Mouse (Mus musculus) liver, embryonic 13.5 days (tissue): ENCODE results near the gene Dnah9. TPM values are rescaled to one million over a fixed set of nuclear protein-coding genes. Genes with fewer than 3 reads are reported as not detected.

Experiments used
- ATAC-seq: fragments of 200-750 bp; cut with Nextera tagmentation; 2 replicates; pipeline ENCODE4 v1.8.0; 2017; ENCODE audit warnings: low read depth, mild to moderate bottlenecking, moderate number of reproducible peaks, moderate library complexity
- DNase-seq: peaks from one replicate; pipeline ENCODE4 v3.0.0; 2022
- H3K27ac ChIP-seq: fragments of 300-500 bp; sonication (generic); 2 replicates; pipeline ENCODE4 v1.5.1; 2015; ENCODE audit warnings: moderate library complexity, mild to moderate bottlenecking, inconsistent platforms
- H3K27me3 ChIP-seq: fragments of 300-500 bp; sonication (generic); 2 replicates; pipeline ENCODE4 v1.6.1; 2015; ENCODE audit warnings: mild to moderate bottlenecking, inconsistent platforms
- H3K36me3 ChIP-seq: fragments of 300-500 bp; sonication (generic); 2 replicates; pipeline ENCODE4 v1.6.1; 2015; ENCODE audit warnings: mild to moderate bottlenecking, inconsistent platforms
- H3K4me1 ChIP-seq: fragments of 300-500 bp; sonication (generic); replicated peaks from 2 replicates; pipeline ENCODE4 v1.6.1; 2015; ENCODE audit warnings: inconsistent platforms
- H3K4me2 ChIP-seq: fragments of 300-500 bp; sonication (generic); 2 replicates; pipeline ENCODE4 v1.6.1; 2015; ENCODE audit warnings: inconsistent platforms, mild to moderate bottlenecking, moderate library complexity
- H3K4me3 ChIP-seq: fragments of 300-500 bp; sonication (generic); replicated peaks from 2 replicates; pipeline ENCODE4 v1.5.1; 2015; ENCODE audit warnings: mild to moderate bottlenecking, inconsistent platforms
- H3K9ac ChIP-seq: fragments of 300-500 bp; sonication (generic); 2 replicates; pipeline ENCODE4 v1.6.1; 2015; ENCODE audit warnings: mild to moderate bottlenecking, inconsistent platforms
- H3K9me3 ChIP-seq: fragments of 300-500 bp; sonication (generic); replicated peaks from 2 replicates; pipeline ENCODE4 v1.6.1; 2016; ENCODE audit warnings: inconsistent platforms
- WGBS: fragments of 180-500 bp; shearing (Covaris S2); methylation state at CpG from one replicate; pipeline ENCODE4 v1.1.7; 2015; ENCODE audit not compliant: insufficient replicate concordance; 5-methylcytosine and 5-hydroxymethylcytosine counted together
- polyA plus RNA-seq: library from polyadenylated mRNA; unstranded; fragments of >200 nt; fragmentation: Nextera tagmentation; extraction: Ambion mirVana; gene quantifications from 2 replicates; pipeline ENCODE4 v1.2.1, GENCODE M21; 2015

Gene Dnah9
- polyA plus RNA-seq, 1 experiment from 2014 or later, result not detected

DNA sequence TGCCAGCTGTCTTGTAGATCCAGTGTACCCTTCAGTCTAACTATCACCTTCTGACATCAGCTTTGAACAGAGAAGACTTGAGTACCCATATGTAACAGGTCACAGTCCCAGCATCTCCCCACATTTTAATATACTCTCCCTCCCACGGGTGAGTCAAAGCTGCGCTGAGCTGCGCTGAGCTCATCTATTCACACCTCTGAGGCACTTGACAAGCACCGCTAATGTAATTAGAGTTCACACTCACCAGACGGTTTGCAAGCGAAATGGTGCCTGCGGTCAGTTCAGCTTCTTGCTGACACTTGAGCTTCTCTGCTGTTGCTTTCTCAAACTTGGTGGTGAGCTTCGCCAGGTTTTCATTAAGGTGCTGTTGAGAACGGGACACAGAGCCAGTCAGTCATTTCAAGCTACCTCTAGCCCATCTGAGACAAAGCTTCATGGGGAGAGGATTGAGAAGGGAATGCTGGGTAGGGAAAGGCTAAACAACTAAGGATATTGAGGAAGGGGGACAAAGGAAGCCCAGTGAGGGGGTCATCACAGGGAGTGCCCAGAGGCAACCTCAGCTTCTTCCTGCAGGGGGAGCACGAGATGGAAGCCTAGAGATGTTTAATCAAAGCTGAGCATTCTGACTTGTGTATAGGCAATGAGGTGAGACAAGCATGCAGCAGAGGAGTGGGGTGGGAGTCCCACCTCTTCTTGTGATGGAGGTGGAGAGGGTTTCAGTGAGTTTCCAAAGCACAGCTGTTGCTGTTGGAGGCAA, 249.7 kb downstream of the Dnah9 start:
- Histone ChIP-seq H3K27me3 (no peaks in the 10 kb centered on the region), H3K4me2 (no peak overlapping the region), H3K4me1 (no peaks in the 10 kb centered on the region), H3K9me3 (no peaks in the 10 kb centered on the region), H3K4me3 (no peak overlapping the region), H3K27ac (no peak overlapping the region), H3K36me3 (no peaks in the 10 kb centered on the region), H3K9ac (no peak overlapping the region)
- WGBS, result 48% methylated on average over 10 of the region's 10 CpGs
- no peak for ATAC-seq
- DNase-seq, result no peak

DNA sequence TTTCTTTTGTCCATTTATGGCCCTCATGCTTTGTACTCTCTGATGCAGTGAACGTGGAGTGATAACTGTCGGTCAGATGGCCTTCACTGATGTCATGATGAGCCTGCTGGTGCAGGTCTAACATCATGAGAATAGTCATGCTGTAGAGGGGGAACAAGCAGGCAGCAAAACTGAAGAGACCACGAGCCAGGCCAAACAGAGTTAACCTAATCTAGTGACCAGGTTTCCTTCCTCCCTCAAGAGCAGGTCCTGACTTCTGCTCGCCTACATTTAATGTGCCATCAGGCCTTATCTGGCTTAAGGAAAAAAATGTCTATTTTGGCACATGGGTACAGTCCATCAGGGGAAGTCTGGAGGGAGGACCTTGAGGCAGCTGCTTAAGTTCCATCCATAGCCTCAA, 259.2 kb downstream of the Dnah9 start:
- no peaks in the 10 kb centered on the region for H3K4me1 ChIP-seq
- no peaks in the 10 kb centered on the region for H3K36me3 ChIP-seq
- H3K27me3 ChIP-seq, result no peaks in the 10 kb centered on the region
- H3K27ac ChIP-seq, result no peak overlapping the region
- ATAC-seq (no peak), DNase-seq (no peak)
- no peak overlapping the region for H3K9ac ChIP-seq
- H3K9me3 ChIP-seq, result no peaks in the 10 kb centered on the region
- 40% methylated on average over 4 of the region's 4 CpGs for WGBS
- H3K4me2 ChIP-seq, result no peak overlapping the region
- H3K4me3 ChIP-seq, result no peak overlapping the region

DNA sequence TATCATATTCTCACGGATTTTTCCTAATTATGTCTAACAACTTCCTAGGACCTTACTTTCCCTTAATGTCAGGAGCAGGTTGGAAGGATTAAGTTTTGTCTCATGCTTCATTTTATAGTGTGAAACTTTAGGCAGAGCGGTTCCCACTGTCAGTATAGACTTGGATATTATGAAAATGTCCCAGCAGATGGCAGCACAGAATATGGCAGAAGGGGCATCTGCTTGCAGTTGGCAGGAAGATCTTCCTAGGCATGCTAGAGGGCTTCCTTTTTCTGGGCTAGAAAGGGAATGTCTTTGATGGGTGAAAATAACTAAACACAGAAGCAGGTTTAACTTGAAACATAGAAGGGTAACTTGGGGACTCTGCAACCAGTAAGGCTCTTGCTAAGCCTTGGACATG, 262.9 kb downstream of the Dnah9 start:
- no peak for DNase-seq
- H3K27ac ChIP-seq, result no peak overlapping the region
- 31% methylated on average over 2 of the region's 2 CpGs for WGBS

DNA sequence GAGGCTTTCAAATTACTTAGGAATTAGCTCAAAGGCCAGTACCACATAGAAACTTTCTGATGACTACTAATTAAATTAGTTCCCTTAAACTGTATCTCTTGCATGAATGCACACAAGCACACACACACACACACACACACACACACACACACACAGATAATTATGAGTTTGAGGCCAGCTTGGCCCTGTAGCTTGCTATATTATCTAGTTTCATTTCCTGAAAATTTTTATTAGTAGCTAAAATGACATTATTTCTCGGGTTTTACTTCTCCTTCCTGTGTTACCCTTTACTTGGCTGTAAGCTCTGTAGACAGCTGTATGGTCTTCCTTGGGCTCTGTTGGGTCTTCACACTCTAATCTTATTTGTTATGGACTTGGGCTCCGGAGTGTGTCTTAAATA, 264.4 kb downstream of the Dnah9 start:
- Histone ChIP-seq H3K27ac (no peak overlapping the region), H3K36me3 (no peaks in the 10 kb centered on the region), H3K4me2 (no peak overlapping the region), H3K9ac (no peak overlapping the region), H3K9me3 (no peaks in the 10 kb centered on the region), H3K4me1 (no peaks in the 10 kb centered on the region), H3K27me3 (no peaks in the 10 kb centered on the region), H3K4me3 (no peak overlapping the region)
- DNase-seq (no peak), ATAC-seq (no peak)
- 46% methylated on average over 2 of the region's 2 CpGs for WGBS

More for the DNA sequence above, 262.9 kb downstream of the Dnah9 start:
- H3K4me3 ChIP-seq, result no peak overlapping the region
- no peaks in the 10 kb centered on the region for H3K36me3 ChIP-seq
- no peak overlapping the region for H3K4me2 ChIP-seq
- H3K27me3 ChIP-seq, result no peaks in the 10 kb centered on the region
- no peaks in the 10 kb centered on the region for H3K9me3 ChIP-seq
- no peak overlapping the region for H3K9ac ChIP-seq
- H3K4me1 ChIP-seq, result no peaks in the 10 kb centered on the region
- no peak for ATAC-seq

DNA sequence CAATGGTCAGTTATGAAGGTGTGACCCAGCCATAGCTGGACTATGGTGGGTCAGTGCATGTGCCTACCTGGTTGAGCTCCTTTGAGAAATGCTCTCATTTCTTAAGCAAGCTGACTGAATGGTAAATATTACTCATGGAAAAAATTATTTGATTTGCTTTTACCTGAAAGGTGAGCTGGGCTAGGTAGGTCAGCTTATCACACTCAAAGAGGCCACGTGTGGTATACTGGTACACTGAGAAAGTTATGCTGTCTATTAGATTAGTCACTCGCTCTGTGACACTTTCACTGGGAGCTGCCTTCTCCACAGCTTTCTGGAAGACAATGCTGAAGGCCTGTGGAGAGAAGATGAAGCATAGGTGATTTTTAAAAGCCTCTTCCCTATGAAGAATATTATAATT, 286.9 kb downstream of the Dnah9 start:
- WGBS, result 59% methylated on average over 2 of the region's 2 CpGs
- H3K4me3 ChIP-seq, result no peak overlapping the region
- no peaks in the 10 kb centered on the region for H3K9me3 ChIP-seq
- no peaks in the 10 kb centered on the region for H3K4me1 ChIP-seq
- H3K36me3 ChIP-seq, result no peaks in the 10 kb centered on the region
- DNase-seq, result no peak
- H3K27ac ChIP-seq, result no peak overlapping the region
- no peaks in the 10 kb centered on the region for H3K27me3 ChIP-seq
- H3K9ac ChIP-seq, result no peak overlapping the region
- H3K4me2 ChIP-seq, result no peak overlapping the region
- ATAC-seq, result no peak

DNA sequence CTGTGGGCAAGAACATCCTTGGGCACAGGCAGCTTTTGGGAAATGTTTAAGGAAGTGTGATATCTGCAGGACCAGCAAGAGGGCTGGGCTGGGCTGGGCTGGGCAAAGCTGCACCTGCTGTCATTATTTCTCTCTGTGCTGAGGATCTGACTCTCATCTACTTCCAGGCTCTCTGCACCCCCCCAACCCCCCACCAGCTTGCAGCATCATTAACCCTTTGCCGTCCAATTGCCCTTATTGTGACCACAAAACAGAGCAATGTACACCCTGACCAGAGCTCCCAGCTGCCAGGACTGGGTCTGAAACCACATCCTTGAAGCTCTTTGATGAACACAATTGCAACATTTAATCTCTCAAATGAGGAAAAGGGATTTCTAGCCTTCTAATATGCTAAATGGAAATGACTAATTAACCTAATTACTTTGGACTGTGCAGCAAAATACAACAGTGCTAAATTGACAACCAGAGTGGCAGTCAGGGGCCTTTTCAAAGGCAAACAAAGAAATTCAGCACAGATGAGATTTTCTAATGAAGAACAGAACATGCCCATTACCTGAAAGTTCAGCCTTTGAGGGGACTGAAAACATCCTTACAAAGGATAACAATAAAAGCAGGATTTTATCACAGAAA, 291.1 kb downstream of the Dnah9 start:
- DNase-seq, result no peak
- no peak overlapping the region for H3K27ac ChIP-seq
- H3K9ac ChIP-seq, result no peak overlapping the region
- no peaks in the 10 kb centered on the region for H3K4me1 ChIP-seq
- no peaks in the 10 kb centered on the region for H3K36me3 ChIP-seq
- no peak overlapping the region for H3K4me2 ChIP-seq
- no peak for ATAC-seq
- 39% methylated on average over 1 of the region's 1 CpGs for WGBS
- no peak overlapping the region for H3K4me3 ChIP-seq
- H3K27me3 ChIP-seq, result no peaks in the 10 kb centered on the region
- H3K9me3 ChIP-seq, result no peaks in the 10 kb centered on the region

DNA sequence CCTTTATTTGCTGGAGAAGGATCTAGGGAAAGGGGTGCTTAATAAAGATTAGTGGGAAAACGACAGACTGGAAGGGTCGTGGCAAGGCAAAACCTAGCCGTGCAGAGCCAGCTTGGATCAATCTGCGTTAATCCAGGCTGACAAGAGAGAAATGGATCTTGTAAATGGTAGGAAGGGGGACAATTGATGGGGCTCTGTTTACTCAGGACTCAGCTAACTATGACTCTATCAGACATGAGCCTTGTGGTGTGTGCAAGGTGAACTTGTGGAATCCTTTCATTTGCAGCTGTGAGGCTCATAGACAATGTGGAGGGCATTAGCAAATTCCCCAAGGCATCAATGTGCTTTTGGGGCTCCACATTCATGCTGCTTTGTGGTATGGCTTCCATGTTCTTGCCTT, 306.9 kb downstream of the Dnah9 start:
- no peak for DNase-seq
- ATAC-seq, result no peak
- no peaks in the 10 kb centered on the region for H3K36me3 ChIP-seq
- no peak overlapping the region for H3K27ac ChIP-seq
- no peaks in the 10 kb centered on the region for H3K27me3 ChIP-seq
- no peak overlapping the region for H3K4me3 ChIP-seq
- WGBS, result 68% methylated on average over 4 of the region's 4 CpGs
- H3K4me2 ChIP-seq, result no peak overlapping the region
- no peak overlapping the region for H3K9ac ChIP-seq
- no peaks in the 10 kb centered on the region for H3K4me1 ChIP-seq
- H3K9me3 ChIP-seq, result no peaks in the 10 kb centered on the region

DNA sequence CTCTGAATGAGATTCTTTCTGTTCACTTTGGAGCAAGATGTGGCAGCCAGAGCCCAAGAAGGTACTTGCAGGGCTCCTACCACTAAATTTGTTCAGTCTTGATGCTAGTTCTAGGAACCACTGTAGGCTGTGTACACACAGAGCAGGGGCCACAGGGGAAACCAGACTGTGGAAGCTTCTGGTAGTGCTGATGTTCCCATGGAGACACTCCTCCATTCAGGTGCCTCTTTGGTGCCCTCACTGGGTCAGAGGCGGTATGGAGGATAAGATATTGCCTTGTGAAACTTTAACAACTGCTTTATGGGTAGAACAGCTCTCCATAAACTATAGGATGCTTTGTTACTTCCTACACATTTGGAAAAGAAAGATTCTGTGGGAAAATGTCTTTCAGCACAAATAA, 316.3 kb downstream of the Dnah9 start:
- DNase-seq (no peak), ATAC-seq (no peak)
- no peaks in the 10 kb centered on the region for H3K36me3 ChIP-seq
- no peaks in the 10 kb centered on the region for H3K9me3 ChIP-seq
- no peak overlapping the region for H3K27ac ChIP-seq
- H3K4me2 ChIP-seq, result no peak overlapping the region
- WGBS, result 6% methylated on average over 1 of the region's 1 CpGs
- no peaks in the 10 kb centered on the region for H3K27me3 ChIP-seq
- H3K9ac ChIP-seq, result no peak overlapping the region
- H3K4me1 ChIP-seq, result no peaks in the 10 kb centered on the region
- no peak overlapping the region for H3K4me3 ChIP-seq

DNA sequence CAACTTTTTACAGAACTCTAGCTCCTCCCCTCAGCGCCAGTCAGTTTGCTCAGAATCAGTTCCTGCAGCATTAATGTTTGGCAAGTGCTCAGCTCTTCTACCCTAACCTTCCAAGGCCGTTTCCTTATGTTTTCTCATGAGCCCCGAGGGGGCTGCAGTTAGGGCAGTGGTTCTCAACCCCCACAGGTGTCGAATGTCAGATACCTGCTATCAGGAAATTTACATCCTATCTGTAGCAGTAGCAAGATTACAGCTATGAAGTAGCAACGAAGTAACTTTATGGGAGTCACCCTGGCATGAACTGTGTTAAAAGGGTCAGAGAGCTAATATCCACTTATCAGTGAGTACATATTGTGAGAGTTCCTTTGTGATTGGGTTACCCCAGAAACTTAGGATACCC, 321.9 kb downstream of the Dnah9 start:
- no peak for DNase-seq
- no peak overlapping the region for H3K9ac ChIP-seq
- 41% methylated on average over 5 of the region's 5 CpGs for WGBS
- no peak overlapping the region for H3K4me2 ChIP-seq
- H3K4me3 ChIP-seq, result no peak overlapping the region
- H3K36me3 ChIP-seq, result no peaks in the 10 kb centered on the region
- H3K27ac ChIP-seq, result no peak overlapping the region
- no peaks in the 10 kb centered on the region for H3K9me3 ChIP-seq
- ATAC-seq, result no peak
- no peaks in the 10 kb centered on the region for H3K27me3 ChIP-seq
- H3K4me1 ChIP-seq, result no peaks in the 10 kb centered on the region

DNA sequence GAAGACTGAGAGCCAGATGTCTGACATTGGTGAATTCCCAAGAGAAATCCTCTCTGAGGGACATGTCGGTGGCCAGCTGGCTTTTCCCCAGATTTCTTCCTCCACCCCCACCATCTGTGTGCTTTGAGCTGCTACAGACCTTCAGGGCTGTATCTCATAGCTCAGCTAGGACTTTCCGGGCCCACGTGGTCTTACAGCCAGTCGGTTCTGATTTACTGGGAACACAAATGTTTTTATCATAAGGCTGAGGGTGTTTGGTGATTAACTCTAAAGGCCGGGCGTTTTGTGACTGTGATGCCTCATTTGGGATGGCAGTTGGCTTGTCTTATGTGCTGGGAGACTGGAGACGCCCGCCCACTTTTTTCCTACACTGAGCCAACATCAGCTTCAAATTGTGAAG, 329.4 kb downstream of the Dnah9 start:
- H3K36me3 ChIP-seq, result no peaks in the 10 kb centered on the region
- DNase-seq, result no peak

DNA sequence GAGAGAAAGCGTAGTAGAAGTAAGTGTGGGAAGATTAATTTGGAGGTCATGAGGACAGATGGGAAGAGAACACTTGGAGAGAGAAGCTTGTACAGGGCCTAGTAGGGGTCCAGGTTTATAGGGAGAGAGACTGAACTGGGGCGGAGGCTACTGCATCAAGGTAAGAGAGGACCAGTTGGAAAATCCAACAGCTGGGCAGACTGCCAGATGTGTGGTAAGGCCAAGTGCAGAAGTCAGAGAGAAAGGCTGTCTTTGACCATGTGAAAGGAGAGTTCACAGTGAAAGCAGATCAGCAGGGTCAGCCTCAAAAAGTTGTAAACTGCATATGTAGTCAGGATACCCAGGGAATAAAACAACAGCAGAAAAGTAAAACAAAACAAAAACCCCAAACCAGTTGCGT, 343.8 kb downstream of the Dnah9 start:
- 85% methylated on average over 3 of the region's 3 CpGs for WGBS
- Histone ChIP-seq H3K9ac (no peak overlapping the region), H3K4me2 (no peak overlapping the region), H3K27me3 (no peaks in the 10 kb centered on the region), H3K4me1 (no peaks in the 10 kb centered on the region), H3K9me3 (no peaks in the 10 kb centered on the region), H3K27ac (no peak overlapping the region), H3K4me3 (no peak overlapping the region), H3K36me3 (peaks cover 74% of the 10 kb centered on the region)
- DNase-seq (no peak), ATAC-seq (no peak)

More for the DNA sequence above, 329.4 kb downstream of the Dnah9 start:
- Histone ChIP-seq H3K9me3 (no peaks in the 10 kb centered on the region), H3K4me3 (no peak overlapping the region), H3K4me1 (no peaks in the 10 kb centered on the region), H3K27me3 (no peaks in the 10 kb centered on the region), H3K9ac (no peak overlapping the region), H3K27ac (no peak overlapping the region), H3K4me2 (no peak overlapping the region)
- ATAC-seq, result no peak
- 64% methylated on average over 8 of the region's 8 CpGs for WGBS

DNA sequence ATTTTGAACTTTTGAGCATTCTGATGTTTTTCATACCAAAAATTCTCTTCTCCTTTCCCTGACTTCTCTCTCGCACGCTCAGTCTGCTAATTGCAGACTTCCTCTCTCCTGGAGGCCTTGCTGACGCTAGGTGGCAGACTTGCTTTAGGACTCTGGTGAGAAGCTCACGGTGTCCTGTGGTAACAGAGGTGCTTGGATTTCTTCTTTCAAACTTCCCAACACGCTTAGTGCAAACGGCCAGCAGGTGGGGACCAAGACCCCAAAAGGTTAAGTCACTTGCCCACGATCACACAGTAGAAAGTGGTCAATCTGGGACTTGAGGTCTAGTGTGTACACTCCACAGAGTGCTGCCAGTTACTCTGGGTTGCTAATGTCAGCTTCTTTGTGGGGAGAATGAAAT, 347.5 kb downstream of the Dnah9 start:
- H3K36me3 ChIP-seq, result peaks cover 58% of the 10 kb centered on the region
- 32% methylated on average over 7 of the region's 7 CpGs for WGBS
- H3K27me3 ChIP-seq, result no peaks in the 10 kb centered on the region
- H3K4me3 ChIP-seq, result no peak overlapping the region
- H3K4me1 ChIP-seq, result no peaks in the 10 kb centered on the region
- ATAC-seq (no peak), DNase-seq (peak; percentile 2)
- no peak overlapping the region for H3K9ac ChIP-seq
- H3K9me3 ChIP-seq, result no peaks in the 10 kb centered on the region
- no peak overlapping the region for H3K27ac ChIP-seq
- no peak overlapping the region for H3K4me2 ChIP-seq
